Mouse (Mus musculus) heart, postnatal 0 days (tissue): Measurements from ENCODE around the gene Jakmip3.

Experiments used
- CTCF ChIP-seq: IDR thresholded peaks from 2 replicates; pipeline ENCODE4 v1.5.1; 2016; ENCODE audit warnings: antibody characterized with exemption, control low read depth, low read depth
- EP300 ChIP-seq: IDR thresholded peaks from 2 replicates; pipeline ENCODE4 v1.6.1; 2016; ENCODE audit warnings: antibody characterized with exemption, low read depth

GRCm38 (mm10) chr7:138989156-138989555 is 48.6 kb downstream of the Jakmip3 start:
- no peak for TF ChIP-seq CTCF
- no peak for TF ChIP-seq EP300
